In the genomic region with DNA sequence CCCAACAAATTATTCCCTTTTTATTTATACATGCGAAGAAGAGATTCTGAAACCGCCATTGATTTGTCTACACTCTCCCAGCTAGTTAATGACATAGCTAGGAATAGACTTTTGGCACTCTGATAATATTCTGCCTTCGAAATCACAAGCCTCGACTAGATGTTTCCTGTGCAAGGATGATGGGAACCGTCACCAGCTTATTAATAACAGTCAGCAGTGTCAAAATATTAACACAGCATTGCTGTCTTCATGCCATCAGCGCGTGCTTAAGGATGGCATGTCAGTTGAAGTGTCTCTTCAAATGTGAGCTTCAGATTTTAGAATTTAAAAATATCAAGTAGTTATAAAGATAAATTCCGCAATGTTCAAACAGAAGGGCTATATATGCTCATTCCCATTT, we compare ENCODE assay signal across 17 mouse cellular contexts.
"Had no signal": no experiment of that assay in that cellular context is flagged by ENCODE, and none has a peak within 500 bp of the region (broad histone marks: within the 10 kb centered on the region; RNA-seq: fewer than 3 reads in every experiment).

No protein-coding gene starts in this region.

- DNase-seq: lung, adult 2 months; lung, postnatal 14 days; lung, postnatal 36 days; right cerebral cortex, postnatal 14 days; thymus, adult 2 months; thymus, postnatal 25 days; thymus, postnatal 4 days had no signal

- H3K36me3 ChIP-seq: lung, embryonic 15.5 days; midbrain, embryonic 13.5 days; midbrain, embryonic 15.5 days; neural tube, embryonic 12.5 days; stomach, embryonic 15.5 days had no signal

- H3K4me1 ChIP-seq: lung, embryonic 15.5 days; midbrain, embryonic 13.5 days; midbrain, embryonic 15.5 days; neural tube, embryonic 12.5 days; stomach, embryonic 15.5 days had no signal

- H3K4me2 ChIP-seq: lung, embryonic 15.5 days; midbrain, embryonic 11.5 days; midbrain, embryonic 13.5 days; midbrain, embryonic 15.5 days; neural tube, embryonic 12.5 days; stomach, embryonic 15.5 days had no signal

- H3K9me3 ChIP-seq: lung, embryonic 15.5 days; megakaryocyte, embryonic 14.5 days; midbrain, embryonic 13.5 days; midbrain, embryonic 15.5 days; neural tube, embryonic 12.5 days; stomach, embryonic 15.5 days had no signal

- ATAC-seq: lung, postnatal 0 days; midbrain, embryonic 13.5 days; midbrain, embryonic 15.5 days had no signal

- H3K27me3 ChIP-seq: lung, embryonic 15.5 days; megakaryocyte, embryonic 14.5 days; midbrain, embryonic 13.5 days; midbrain, embryonic 15.5 days; neural tube, embryonic 12.5 days; stomach, embryonic 15.5 days had no signal

- H3K9ac ChIP-seq: lung, embryonic 15.5 days; midbrain, embryonic 13.5 days; midbrain, embryonic 15.5 days; neural tube, embryonic 12.5 days; stomach, embryonic 15.5 days had no signal

- H3K27ac ChIP-seq: lung, embryonic 15.5 days; macrophage; midbrain, embryonic 13.5 days; midbrain, embryonic 15.5 days; neural tube, embryonic 12.5 days; stomach, embryonic 15.5 days; stomach, postnatal 0 days had no signal

- H3K4me3 ChIP-seq: lung, embryonic 15.5 days; megakaryocyte, embryonic 14.5 days; midbrain, embryonic 13.5 days; midbrain, embryonic 15.5 days; neural tube, embryonic 12.5 days; stomach, embryonic 15.5 days had no signal
